Mouse (Mus musculus) cerebellum, adult 9-11 months (tissue): ENCODE data around the gene Slc25a40.

Experiments used
- DNase-seq: peaks from one replicate; pipeline ENCODE4 v3.0.0; 2022

The Slc25a40 gene

DNA sequence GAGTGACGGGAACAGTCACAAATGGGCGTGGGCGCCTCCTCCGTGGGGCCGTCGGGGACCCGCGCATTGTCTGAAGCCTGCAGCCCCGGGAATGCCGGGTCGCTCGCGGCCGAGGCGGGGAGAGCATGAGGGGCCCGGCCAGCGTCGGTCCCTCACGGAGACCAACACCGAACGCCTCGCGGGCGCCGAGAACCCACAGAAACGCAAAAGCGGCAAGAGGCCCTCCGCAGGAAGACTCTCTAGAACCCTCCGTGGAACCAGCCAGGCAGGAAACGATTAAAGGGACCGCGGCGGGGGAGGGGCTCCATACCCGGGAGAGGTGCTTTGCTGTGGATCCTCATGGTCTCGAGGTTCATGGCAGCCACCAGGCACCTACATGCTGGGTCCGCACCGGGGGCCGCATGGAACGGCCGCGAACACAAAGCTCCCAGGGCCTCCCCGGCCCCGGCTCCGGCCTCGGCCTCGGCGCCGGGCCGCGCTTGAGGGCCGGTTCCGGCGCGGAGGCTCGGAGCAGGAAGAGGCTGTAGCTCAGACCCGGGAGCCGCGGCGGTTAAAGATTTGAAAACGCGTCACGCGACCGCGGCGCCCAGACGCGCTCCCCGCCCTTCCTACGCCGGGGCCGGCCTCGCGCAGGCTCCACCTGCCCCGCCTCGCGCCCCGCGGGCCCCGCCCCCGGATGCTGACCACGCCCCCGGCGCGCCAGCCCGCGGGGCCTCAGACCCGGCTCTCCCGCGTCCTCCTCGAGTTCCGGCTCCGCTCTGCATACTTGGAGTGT is at the start of gene Slc25a40, which contains the start of gene Dbf4:
TSS of gene Slc25a40 (plus strand) at position 694 of the 775 bp plus-strand sequence.
TSS of gene Dbf4 (minus strand) at position 560 of the 775 bp plus-strand sequence.
- DNase-seq = peak; percentile 89

DNA sequence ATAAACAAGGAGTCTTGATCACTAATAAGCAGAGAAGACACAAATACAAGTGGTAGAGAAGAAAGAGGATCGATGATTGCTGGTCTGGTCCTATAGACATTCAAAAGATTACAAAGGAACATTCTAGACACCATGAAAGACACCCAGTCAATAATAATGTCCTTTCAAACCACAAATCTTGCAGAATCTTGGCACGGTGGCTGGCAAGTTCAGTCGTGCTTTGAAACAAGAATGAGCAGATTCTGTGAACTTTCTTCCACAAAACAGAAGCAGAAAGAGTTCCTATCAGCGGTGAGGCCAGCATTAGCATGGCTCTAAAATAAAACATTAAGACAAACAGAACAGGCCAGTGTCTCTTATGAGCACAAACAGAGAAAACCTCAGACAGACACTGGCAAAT is 49.2 kb upstream of the Slc25a40 start:
- DNase-seq = no peak

DNA sequence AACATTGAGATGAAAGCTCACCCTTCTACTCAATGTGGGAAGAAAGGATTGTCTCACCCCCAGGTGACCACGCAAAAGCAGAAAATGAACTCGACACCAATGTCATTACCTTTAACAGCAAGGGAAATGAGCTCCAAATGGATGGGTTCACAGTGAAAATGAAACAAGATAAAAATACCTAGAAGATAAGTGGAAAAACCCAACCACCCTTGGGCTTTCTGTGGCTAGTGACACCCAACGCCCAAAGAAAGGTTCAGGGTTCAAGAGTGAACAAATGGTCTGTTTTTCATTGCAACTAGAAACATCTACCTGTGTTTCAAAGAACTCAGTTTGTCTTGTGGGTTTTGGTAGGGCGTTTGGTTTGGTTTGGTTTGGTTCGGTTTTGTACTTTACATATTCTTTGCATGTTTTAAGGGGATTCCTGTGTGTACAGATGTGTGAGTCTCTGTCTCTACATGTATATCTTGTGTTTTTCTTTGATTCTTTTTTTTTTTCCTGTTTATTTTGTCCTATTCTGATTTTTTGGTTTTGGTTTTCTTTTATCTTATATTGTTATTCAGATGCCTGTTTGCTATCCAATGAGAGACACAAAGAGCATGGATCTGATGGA is 48.2 kb upstream of the Slc25a40 start:
- no peak for DNase-seq

DNA sequence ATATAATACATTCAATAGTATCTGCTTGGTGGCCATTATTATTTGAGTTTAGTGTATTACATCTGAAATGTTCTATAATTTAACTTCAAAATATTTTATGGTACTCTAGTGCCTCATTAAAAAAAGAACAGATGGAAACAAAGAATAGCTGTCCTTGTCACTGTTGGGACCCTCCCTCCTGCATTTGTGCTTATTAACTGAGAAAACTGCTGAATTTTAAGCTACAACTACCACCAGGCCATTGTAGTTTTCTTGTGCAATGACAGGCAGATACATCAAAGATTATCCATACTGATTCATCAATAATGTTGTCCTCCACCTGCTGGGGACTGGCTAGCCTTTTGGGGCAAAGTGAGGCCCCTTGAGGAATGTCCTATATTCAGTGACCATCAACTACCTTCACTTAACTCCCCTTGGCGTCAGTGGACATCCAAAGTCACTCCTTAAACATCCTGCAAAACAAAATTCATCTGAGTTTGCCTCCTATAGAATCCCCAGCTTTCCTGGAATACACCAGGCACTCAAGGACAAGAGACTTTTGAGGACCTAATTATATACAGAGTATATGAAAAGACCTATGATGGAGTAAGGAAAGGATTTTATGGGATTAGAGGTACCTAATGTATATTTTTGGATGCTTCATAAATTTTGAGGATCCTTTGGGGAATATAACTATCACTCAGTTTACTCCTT is 28.6 kb upstream of the Slc25a40 start:
- no peak for DNase-seq

DNA sequence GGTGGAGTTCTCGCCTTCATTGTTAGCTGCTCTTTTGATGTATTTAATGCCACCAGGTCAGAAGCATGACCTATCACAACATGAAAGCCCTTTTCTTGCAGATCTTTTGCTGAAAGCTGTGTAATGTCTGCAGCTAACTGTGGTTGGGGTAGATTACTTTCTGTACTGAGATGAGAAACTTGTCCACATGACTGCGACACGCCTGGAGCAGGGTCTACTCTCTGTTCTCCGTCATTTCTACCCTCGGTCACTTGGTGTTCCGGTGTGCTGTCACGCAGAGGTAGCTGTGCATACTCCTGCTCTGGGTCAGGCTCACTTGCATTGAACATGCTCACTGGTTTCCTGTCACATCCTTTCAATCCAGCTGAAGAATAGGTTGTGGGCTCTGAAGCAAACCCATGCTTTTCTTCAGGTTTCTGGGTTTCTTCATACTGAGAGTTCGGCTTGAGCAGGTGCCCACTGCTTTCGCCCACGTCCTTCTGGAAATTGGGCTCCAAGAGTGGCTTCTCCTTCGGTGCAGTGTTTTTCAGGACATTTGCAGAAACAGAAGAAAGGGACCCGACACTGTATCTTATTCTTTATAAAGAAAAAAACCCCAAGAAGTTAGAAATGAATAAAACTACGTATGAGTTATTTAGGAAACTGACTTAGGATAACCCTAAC is 24.9 kb upstream of the Slc25a40 start:
- DNase-seq = no peak

DNA sequence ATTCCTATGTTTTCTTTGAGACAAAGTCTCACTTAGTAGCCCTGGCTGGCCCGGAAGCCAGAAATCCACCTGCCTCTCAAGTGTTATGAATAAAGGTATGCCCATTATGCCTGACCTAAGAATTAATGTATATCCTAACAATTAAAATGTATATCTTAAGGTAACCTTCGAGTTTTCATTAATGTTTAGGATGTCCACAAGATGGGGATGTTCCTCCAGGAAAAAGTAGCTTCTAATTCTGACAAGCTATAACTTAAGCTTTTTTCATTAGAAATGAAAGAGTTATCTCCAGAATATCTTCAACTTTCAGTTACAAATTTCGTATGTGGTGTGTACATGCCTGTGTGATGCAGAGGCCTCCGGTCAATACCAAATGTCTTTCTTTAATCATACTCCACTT is 13.9 kb upstream of the Slc25a40 start:
- no peak for DNase-seq

DNA sequence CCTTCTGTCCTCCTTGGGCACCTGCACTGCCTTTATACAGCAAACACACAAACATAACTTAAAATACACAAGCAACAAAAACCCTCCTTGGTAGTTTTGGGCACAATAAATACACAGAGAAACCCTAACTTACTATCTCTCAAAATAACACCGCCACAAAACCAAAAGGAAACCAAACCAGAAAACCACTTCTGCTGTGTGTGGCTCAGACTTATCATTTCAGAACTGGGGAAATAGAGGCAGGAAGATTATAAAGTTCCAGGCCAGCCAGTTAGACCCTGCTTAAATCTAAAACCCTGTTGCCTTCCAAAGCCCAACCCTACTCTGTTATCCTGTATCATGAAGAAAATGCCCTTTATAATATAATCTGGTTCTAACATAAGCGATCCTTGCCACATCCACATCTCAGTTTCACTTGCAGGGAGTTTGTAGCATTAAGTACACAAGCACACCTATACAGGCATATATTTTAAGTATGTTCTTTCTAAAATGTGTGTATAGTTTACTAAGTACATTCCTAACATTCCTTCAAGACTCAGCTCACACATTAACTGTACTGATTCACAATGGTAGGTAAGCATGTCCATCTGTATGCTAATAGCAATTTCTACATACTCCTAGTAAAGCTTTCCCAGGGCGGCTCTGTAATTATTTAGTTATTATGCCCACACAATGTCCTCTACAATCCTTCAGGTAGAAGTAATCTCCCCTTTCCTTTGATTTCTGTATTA is 5.8 kb upstream of the Slc25a40 start:
- DNase-seq = no peak

DNA sequence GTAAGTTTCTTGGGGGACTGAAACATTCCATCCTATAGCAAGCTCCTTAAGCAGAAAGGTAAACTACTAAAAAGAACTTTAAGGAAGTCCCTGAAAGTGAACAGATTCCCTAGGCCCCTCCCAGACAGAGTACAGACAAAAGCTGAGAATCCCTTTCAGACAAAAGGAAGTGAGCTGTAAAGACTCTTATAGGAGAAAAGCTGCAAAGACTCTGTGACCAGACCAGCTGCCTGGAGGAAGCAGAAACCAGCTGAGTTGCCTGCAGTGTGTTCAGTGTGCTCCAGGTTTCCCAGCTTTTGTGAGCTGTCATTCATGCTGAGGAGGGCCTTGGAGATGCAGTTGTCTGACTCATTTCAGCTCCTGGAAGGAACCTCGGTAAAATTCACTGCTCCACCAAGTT is 5.2 kb upstream of the Slc25a40 start:
- no peak for DNase-seq

DNA sequence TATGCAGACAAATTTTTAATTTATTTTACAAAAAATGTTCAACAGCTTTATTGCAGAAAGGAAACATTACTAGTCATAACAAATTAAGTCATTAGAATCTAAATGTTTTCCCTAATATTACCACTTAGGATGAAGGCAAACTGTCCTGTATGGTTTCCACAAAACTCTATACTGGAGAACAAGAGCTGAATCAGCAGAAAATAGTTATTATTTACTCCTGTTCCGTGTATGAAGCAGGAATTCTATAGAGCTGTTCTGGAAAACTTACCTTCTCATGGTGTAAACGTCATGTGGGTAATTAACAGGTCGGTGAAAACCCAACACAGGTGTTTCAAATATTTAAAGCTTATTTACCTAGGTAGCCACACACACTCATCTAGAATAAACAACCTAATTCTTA is 1.2 kb upstream of the Slc25a40 start:
- no peak for DNase-seq

DNA sequence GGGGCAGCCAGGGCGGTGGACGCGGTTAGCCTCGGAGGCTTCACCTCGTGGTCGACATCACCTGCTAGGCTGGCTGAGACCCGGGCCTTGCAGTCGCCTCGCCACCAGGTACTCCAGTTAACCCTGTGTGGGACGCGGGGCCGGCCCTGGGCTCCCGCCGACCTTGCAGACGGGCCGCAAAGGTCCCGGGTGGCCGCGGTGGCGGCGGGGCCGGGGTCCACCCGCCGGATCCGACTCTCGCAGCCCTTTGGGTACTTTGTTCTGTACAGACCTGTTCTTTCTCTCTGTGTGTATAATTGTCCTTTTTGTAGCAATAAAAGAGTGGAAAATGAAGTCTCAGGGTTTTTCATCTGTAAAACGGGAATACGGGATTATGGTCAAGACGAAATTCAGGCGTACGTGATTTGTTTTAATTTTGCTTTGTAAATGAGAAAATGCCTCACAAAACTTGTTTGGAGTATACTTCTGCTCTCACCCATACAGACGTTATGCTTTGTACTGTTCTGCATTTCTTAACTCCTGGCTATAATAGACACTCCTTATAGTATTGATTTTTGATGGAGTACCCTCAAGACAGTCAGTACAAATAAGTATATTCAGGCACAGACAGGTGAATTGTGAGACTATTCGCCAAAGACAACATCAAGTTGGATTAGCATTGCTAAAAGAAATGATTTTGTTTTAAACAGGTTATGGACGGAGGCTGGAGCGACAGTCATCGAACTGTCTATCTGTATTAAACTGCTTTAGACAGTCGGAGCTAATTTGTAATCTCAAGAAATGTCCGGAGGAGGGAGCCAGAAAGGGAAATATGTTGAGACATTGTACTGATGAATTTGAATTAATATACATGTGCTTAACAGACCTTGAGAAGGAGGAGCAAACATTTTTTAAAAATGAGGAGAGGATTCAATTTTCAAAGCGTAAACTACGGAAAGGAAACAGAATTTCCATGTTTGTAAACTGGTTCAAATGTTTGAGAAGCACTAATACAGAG is 580 bp downstream of the Slc25a40 start:
- peak; percentile 10 for DNase-seq

DNA sequence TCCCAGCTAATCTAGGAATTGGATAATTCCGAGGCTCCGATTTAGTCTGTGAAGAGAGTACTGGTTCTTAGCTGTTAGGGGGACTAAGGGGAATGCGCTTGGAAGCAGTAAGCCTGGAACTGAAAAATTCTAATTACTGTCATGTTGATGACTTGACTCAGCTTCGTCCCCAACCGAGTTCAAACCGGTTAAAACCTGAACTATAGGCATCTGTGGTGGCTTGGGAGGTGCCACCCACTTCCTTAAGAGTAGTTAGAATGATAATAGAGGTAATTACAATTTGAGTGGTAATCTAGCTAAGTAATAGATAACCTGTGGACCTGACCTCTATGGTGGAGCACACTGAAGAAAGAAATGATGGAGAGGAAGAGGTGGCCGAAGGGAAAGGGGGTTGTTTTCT is 1.5 kb downstream of the Slc25a40 start:
- no peak for DNase-seq

DNA sequence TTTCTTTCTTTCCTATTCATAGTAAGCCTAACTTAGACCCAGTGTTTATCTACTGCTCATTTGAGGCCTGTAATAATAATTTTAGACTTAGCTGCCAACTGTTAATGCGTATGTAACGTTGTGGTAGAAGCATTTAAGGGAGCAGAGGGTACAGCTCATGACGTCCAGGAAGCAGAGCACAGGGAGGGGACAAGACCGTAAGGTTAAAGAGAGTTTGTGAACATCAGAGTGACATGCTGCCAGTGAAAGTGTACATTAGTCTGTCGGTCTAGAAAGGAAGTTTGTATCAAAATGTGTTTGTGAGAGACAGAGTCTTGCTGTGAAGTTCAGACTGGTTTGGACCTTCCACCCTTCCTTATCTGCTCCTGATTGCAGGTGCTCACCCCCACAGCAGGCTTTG is 3.2 kb downstream of the Slc25a40 start:
- no peak for DNase-seq

DNA sequence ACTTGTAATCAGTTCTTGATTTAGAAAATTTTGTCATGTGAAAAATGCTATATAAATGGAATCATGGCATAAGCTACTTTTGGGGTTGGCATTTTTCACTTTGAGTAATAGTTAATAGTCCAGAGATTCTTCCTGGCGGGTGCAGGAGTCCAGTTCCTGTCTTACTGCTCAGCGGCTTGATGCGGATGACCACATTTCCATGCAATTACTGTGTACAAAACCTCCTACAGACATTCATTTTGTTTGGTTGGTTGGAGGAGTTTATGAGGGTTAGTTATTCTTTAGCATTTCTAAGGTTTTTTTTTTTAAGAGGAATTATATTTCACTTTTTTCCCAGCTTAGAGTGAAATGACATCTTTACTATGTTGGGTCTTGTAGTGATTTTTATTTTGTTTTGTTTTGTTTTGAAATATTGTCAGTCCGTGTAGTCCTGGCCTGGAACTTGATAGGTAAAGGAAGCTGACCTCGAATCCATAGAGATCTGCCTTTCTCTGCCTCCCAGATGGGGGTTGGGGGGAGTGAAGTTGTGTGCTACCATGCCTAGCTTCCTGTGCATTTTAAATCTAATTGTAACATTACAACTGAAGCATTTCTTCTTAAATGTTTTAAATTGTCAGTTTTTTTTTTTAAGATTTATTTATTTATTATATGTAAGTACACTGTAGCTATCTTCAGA is 15.0 kb downstream of the Slc25a40 start:
- DNase-seq = no peak

DNA sequence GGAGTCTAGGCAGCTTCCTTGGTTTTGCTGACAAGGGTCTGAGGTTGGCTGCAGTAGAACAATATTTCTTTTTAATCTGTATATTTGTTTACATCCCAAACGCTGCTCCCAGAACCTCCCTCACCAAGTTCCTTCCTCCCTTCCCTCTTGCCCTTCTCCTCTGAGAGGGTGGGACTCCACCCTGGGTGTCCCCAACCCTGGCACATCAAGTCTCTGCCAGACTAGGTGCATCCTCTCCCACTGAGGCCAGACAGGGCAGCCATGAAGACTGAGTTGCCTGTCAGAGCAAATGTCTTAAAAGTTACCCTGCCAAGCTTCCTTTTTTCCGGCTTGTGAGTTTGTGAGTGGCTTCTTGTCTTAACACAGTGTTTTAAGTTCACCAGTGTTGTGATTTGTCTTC is 16.4 kb downstream of the Slc25a40 start:
- no peak for DNase-seq

DNA sequence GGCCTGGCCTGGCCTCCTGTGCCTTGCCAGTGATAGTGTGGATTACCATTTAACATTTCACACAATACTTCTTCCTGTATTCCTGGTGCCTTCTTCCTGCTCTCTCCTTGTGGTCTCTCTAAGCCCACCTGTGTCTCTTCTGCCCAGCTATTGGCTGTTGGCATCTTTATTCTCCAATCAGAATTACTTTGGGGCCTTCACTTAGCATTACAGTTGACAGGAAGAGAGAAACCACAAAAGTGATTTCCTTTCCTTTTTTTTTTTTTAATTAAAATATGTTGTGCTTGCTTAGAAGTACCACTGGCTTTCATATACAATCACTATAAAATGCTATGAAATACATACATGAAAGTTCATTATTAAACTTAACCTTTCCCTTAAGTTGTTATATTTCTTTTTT is 32.9 kb downstream of the Slc25a40 start:
- no peak for DNase-seq

DNA sequence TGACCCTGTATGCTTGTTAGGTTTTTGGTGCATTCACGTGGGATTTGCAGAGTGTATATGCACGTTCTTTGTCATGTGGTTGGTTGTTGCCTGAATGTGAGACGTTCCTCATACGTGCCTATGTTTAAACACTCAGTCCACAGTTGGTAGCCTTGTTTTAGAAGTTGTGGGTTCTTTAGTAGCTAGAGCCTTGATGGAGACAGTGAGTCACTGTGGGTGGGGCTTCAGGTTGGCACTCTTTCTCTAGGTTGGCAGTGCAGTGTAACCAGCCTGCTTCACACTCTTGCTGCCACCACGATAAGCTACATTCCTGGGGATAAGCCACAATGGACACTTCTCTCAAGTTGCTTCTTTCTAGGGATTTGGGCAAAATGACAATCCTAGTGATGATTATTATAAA is 33.9 kb downstream of the Slc25a40 start:
- DNase-seq = no peak

DNA sequence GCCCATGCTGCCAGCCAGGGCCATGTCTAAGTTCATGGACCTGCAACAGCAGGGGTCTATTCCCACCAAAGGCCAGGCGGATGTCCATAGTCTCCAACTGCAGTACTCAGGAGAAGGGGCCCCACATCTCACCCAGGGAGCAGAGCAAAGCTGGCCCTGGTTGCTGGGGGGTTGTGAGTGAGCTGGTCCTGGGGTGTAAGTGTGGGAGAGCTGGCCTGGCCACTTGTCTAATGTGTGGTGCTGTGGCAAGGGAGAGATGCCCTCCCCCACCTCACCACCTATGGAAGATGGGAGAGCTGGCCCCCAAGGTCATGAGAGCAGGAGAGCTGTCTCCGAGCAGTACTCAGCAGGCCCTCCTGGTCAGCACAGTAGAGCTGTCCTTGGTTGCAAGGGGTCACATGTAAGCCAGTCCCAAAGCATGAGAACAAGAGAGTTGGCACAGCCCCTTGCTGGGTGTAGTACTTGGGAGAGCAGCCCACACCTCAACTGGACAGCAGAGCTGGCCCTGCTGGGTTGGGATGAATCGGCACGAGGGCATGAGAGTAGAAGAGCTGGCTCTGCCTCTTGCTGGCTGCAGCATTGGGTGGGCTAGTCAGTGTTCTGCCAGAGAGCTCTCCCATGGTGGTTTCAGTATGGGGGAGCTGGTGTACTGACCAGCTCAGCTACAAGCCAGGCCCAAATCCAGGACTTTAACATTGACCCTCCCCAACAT is 65.5 kb downstream of the Slc25a40 start:
- no peak for DNase-seq

DNA sequence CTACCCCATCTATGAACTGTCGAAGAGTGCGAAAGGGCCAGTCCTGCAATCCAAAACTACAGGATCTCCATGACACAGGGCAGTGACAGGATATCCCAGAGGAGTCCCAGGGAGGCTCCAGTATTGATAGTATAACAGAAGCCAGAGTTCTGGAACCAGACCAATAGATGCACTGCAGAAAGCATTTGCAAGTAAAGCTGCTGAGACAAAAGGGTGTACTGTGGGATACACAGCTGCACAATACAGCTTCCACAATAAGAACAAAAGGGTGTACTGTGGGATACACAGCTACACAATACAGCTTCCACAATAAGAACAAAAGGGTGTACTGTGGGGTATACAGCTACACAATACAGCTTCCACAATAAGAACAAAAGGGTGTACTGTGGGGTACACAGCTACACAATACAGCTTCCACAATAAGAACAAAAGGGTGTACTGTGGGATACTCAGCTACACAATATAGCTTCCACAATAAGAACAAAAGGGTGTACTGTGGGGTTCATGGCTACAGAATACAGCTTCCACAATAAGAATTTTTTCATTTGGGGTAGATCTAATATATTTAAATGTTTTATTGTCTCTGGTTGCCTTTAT is 66.1 kb downstream of the Slc25a40 start:
- no peak for DNase-seq

DNA sequence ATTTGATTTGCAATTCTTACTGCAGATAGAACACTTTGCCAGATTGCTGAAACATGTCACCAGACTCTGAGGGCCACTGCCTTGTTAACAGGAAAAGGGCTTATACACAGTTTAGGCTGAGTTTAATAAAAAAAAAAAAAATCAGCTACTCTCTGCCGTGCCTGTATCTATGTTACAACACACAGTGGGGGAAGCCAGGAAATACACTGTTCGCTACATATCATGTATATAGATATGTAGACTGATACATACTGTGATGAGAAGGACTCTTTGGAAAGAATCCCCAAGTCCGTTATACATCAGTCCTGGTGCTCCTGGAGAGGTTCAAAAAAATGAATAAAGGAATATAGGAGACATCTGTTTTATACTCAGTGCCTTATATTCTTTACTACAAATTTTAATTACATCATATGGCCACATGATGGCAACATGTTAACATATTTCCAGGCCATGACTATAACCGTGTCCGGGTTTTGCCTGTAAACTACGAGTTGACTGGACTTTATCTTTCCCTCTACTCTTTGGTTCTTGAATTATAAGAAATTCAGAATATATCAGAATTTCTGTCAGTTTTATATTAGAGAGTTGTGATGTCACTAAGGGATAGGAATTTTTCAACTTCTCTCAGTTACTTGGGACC is 66.9 kb downstream of the Slc25a40 start:
- no peak for DNase-seq
